Comparison of ENCODE assay signal across 22 mouse cellular contexts in the genomic region with DNA sequence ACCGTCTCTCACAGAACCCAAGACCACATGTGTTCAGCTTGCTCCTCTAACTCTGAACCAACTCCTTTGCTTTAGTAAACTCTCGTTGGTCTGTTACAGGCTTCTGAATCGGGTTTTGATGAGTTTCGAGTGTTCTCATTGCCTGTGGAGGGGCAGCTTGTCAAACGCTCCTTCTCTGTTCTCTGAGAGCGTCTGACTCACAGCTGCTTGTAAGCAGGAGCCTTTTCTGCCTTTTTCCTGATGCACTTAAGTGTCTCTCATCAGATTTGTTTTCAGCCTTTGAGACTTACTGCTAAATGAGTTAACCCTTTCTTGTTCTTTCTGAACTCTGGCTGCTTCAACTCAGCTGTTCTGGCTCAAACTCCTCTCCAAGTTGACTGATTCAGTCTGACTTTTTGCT. TPM values are rescaled to one million over a fixed set of nuclear protein-coding genes. Genes with fewer than 3 reads are reported as not detected.
"Had no signal": no experiment of that assay in that cellular context is flagged by ENCODE, and none has a peak within 500 bp of the region (broad histone marks: within the 10 kb centered on the region; RNA-seq: fewer than 3 reads in every experiment).

No protein-coding gene starts in this region.

- H3K9ac ChIP-seq: neural tube, embryonic 15.5 days; stomach, embryonic 15.5 days had no signal

- H3K4me1 ChIP-seq: neural tube, embryonic 15.5 days; stomach, embryonic 15.5 days had no signal

- H3K27ac ChIP-seq: neural tube, embryonic 15.5 days; stomach, embryonic 15.5 days; stomach, postnatal 0 days had no signal

- H3K4me2 ChIP-seq: neural tube, embryonic 15.5 days; stomach, embryonic 15.5 days had no signal

- DNase-seq: retina, postnatal 1 day; right cerebral cortex, adult 18-20 months; right cerebral cortex, postnatal 14 days; right cerebral cortex, postnatal 25 days; right cerebral cortex, postnatal 4 days; spleen, adult 18-20 months; thymus, adult 18-20 months; thymus, adult 2 months; thymus, postnatal 14 days; thymus, postnatal 25 days; thymus, postnatal 36 days; thymus, postnatal 4 days had no signal

- H3K4me3 ChIP-seq: neural tube, embryonic 15.5 days; stomach, embryonic 15.5 days had no signal

- H3K27me3 ChIP-seq: neural tube, embryonic 15.5 days; stomach, embryonic 15.5 days had no signal

- H3K9me3 ChIP-seq: neural tube, embryonic 15.5 days; stomach, embryonic 15.5 days had no signal

RNA-seq across cellular contexts. Expression of a gene that starts 46.7 kb away (rescaled TPM):
- total RNA-seq: neutrophil, adult 5-6 weeks had no signal
- polyA plus RNA-seq: neural tube, embryonic 14.5 days; small intestine, adult 2 months; spleen, adult 2 months; stomach, embryonic 14.5 days; stomach, embryonic 16.5 days; stomach, postnatal 0 days; thymus, adult 2 months; urinary bladder, adult 2 months had no signal
